Mouse (Mus musculus) thymus, postnatal 36 days (tissue): Measurements from ENCODE around the gene Icosl.
"Not testable (repeated sequence)": the region's sequence is repeated elsewhere in the genome, so short reads cannot be mapped to it uniquely, and the experiment has no call there.

Experiments used
- DNase-seq, 2 experiments: peaks; one replicate each; pipeline ENCODE4 v3.0.0; 2022; ENCODE audit warnings: mixed read lengths in 2 of 2

Gene Icosl

GRCm38 (mm10) chr10:78077862-78078261, 8.8 kb downstream of the Icosl start:
- no peak for DNase-seq

DNA sequence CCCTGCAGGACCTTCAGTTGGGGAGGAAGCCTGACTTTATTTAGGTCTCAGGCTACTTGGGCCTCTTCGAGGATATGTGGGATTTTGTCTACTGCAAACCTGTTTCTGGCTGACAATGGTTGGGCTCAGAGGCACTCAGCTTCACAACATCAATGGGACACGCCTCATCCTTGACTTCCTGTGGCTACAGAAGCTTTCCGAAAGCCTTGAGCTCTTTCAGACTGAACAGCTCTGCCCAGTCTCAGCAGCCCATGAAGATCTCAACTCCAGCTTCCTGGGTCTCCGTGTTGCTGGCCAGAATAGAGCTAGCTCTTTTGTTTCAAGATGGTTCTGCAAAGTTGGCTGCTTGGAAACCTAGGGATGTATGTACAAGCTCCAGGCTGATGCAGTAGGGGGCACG, 9.2 kb downstream of the Icosl start:
- peak in 1 of 2 experiments; percentile 18 for DNase-seq

GRCm38 (mm10) chr10:78079955-78080591, 11.0 kb downstream of the Icosl start:
- DNase-seq = no peak

DNA sequence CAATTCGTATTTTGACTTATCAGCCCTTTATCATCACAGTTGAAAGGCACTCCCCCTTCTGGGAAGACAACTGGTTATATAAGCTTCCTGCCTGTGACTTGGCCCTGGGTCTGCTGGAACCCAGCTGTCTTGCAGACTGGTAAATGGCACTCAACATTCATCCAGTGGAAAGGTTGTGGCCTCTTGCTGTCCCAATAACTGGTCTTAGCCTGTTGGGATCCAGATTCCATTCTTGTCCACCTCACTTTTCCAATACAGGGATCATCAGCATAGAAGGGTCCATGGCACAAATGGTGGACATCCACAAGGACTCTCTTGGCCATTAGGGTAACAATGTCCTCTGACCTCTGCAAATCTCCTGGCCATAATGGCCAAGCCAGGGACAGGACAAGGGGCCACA, 15.0 kb downstream of the Icosl start:
- DNase-seq = no peak

GRCm38 (mm10) chr10:78085711-78086110, 16.6 kb downstream of the Icosl start:
- no peak for DNase-seq

DNA sequence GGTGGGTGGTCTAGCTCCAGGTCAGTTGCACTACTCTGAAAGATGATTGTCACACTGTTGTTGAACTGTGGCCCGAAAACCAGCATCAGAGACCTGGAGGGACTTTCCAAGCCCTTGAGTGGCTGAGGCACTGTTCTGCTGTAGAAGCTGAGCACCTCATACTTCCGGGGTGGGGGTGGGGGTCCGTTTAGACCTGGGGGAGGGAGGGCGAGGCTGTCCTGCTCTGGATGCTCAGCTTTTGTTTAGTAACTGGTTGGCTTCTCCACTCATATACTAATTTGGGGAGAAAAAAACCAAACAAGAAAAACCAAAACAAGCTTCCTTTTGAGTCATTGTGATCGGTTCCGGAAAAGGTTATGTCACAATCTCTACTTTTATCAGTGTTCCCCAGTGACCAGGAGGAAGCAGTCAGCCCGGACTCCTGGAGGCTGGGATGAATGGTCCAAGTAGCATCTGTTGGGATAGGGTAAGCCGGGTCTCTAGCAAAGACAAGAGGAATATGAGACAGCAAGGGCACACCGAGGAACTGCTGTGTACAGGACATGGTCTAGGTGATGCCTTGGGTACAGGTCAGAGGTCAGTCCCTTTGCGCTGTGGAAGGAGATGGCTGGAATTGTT, 17.5 kb downstream of the Icosl start:
- peak in 1 of 2 experiments; percentile 22 for DNase-seq

DNA sequence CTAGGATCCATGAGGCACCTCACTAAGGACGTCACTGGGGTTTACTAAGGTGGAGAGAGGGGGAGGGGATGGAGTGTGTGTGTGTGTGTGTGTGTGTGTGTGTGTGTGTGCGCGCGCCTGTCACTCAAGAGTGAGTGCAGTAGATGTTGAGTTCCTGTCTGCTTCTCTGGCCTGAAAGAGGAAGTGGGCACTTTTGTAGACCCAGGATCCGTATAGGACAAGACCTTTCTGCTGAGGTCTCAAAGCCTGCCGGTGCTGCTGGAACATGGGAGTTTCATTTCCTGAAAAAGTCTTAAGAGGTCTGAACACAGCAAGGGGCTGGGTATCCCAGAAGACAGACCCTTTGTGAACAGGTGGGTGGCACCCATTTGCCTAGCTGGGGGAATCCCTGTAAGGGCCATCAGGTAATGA, 18.0 kb downstream of the Icosl start:
- DNase-seq = peak; percentile 23 to 43

- DNase-seq = no peak
These were observed 21.1 kb downstream of the Icosl start for GRCm38 (mm10) chr10:78090246-78090645.

GRCm38 (mm10) chr10:78090706-78091491, 21.8 kb downstream of the Icosl start:
- DNase-seq = no peak

DNA sequence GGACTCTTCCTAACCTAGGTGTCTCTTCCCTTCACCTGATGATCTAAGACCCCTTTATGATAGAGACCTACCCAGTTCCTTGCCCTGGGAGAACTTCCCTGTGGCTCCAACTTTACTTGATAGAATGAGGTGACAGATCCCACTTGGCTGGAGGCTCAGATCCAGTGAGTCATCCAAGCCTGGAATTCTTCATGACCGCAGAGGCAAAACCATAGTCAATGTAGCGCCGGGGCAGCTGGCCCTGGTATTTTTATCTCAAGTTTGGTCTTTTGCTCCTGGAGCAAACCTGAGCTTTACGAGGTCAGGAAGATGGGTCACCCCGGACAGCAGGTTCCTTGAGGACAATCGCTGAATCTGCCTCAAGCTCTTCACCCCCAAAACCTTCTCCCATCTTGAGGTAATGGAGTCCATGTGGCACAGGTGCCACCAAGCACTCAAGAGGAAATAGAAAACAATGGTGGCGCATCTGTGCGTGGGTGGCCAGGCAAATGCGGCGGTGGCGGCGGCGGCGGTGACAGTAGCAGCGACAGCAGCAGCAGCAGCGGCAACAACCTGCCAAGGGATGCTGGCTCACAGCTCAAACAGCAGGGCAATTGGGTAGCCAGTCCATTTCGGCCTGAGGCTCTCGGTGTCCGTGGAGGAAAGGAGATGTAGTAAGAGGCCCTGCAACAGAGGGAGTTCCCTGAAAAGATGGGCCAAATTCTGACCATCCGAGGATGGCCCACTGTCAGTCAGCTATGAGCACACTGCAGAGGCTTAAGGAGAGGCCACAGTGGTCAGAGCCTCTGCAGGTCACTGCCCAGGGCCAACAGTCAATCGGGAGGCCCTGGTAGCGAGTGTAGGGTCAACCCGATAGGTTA, 23.0 kb downstream of the Icosl start:
- DNase-seq = no peak

DNA sequence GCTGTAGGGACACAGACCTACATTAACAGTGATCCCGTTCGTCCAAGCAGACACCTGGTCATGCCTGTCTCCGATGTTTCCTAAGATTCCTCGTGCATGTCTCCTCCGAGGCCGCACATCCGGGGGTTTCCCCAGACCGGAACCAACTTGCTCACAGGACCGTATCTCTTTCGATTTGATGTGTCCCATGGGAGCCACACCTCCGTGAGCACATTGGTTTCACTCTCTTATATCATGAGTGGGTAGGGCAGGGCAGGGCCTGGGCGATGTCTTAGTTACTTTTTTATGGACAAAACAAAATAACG, 23.6 kb downstream of the Icosl start:
- no peak for DNase-seq

DNA sequence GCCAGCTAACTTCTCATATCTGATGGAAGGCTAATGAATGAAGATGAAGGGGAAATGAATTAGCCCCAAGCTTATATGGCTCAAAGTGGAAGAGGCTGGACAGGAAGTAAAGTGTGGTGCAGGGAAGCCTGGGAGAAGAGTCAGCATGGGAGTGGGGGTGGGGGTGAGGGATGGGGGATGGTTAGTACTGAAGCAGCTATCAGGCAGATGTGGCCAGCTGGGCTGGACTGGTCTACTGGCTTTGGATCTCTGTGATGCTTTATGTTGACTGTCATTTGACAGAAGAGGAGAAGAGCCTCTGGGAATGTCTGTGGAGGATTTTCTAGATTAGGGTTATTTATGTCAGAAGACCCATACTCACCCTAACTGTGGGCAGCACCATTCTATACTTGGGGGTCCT, 26.1 kb downstream of the Icosl start:
- DNase-seq = no peak

- no peak for DNase-seq
These were observed 27.1 kb downstream of the Icosl start for GRCm38 (mm10) chr10:78095954-78096931.

DNA sequence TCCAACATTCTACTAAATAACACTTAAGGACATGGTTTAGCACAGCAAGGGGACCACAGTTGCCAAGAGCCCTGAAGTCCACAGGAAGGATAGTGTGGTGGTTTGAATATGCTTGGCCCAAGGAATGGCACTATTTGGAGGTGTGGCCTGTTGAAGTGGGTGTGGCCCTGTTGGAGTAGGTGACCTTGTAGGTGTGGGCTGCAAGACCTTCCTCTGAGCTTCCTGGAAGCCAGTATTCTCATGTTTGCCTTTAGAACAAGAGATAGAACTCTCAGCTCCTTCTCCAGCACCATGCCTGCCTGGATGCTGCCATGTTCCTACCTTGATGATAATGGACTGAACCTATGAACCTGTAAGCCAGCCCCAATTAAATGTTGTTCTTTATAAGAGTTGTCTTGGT, 30.8 kb downstream of the Icosl start:
- not testable (repeated sequence) for DNase-seq

DNA sequence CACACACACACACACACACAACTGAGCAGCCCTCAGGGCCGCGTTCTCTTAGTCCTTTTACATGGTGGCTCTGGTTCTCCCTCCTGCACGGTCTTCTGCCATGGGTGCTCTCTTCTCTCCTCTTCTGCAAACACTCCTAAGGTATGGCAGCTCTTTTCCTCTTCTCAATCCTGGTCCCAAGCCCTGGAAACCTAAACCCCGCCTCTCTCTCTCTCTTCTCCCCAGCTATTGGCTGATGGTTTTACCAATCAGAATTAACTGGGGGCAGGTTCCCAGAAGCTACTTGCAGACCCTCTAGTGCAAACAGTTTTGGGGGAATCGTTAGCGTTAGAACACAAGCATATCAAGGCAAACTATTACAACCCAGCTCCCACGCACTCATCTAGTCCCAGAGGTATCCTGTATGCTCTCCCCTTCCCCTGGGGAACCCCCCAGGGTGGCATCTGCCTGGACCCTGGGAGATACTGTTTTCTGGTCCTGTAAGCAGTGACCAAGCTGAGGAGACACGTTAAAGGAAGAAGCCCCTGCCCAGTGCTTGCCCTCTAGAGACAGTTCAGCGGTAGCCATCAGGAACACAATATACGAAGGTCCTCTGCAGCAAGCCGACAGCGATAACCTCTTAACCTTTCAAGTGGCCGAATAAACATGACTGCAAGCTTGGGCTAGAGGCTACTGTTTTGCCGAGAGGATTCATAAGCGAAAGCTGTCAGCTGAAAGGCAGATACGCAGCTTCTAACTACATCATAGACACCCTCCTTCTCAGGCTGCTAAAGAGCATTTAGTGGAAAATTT, 32.1 kb downstream of the Icosl start:
- DNase-seq = no peak

- DNase-seq = no peak
These were observed 35.7 kb downstream of the Icosl start for GRCm38 (mm10) chr10:78104555-78105490.

DNA sequence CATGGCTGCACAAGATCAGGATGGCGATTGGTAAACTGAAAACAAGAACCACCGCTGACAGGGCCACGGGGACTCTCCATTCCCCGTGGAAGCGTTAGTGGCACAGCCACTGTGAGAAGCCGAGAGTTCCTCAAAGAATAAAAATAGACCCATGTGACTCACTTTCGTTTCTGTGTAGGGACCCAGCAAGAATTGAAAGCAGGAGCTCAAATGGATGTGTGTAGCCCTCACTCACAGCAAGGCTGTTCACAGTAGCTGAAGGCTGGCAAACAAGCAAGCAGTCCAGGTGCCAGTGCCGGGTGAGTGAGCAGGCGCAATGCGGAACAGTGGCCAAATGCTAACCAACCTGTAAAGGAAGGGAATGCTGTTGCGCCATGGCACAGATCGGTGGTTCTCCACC, 36.4 kb downstream of the Icosl start:
- no peak for DNase-seq

GRCm38 (mm10) chr10:78114521-78115092, 45.5 kb downstream of the Icosl start:
- no peak for DNase-seq

DNA sequence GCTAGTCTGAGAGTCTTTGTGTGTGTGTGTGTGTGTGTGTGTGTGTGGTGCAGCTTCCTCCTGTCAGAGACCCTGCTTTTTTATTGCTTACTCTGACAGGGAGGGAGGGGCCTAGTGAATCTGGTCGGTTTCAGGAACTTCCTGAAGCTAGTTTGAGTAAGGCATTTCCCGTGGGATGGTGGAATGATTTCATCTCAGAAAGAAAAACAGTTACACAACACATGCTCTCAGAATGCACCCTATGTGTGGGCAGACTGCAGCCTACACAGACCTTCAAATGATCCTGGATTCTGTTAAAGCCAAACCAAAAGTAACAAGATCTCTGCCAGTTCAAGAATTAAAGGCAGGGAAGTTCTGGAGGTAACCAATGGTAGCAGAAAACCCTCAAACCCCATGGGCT, 46.1 kb downstream of the Icosl start:
- DNase-seq = no peak

- DNase-seq = no peak
These were observed 50.3 kb downstream of the Icosl start for GRCm38 (mm10) chr10:78119422-78119821.
